In genomic region chr3:21798139-21798538, GRCm38 (mm10) we compare ENCODE assay signal across 10 mouse cellular contexts.
DNase-seq lines count a peak whose midpoint lies in the region; ATAC-seq lines count a peak whose summit lies in the region.
"Had no signal": no experiment of that assay in that cellular context is flagged by ENCODE, and none has a peak within 500 bp of the region (broad histone marks: within the 10 kb centered on the region; RNA-seq: fewer than 3 reads in every experiment).

No protein-coding gene starts in this region.

- no peak overlapping the region for H3K4me2 ChIP-seq in forebrain, embryonic 15.5 days (replicated peaks)

- 5% methylated on average over 1 of the region's 1 CpGs for WGBS in forebrain, embryonic 15.5 days
- WGBS in midbrain, embryonic 10.5 days = 6% methylated on average over 1 of the region's 1 CpGs

- peak; percentile 69; the same call in 1 of the 2 replicates for ATAC-seq in forebrain, embryonic 15.5 days (replicated peaks)
- ATAC-seq in megakaryocyte, adult 5-6 weeks (ENCODE audit: poor library complexity, severe bottlenecking) = no peak

- H3K27ac ChIP-seq in forebrain, embryonic 15.5 days (replicated peaks) = peak overlapping the region; percentile 19; the same call in 1 of the 2 replicates
- H3K27ac ChIP-seq in midbrain, embryonic 10.5 days (replicated peaks) = peak overlapping the region; percentile 72

- H3K4me3 ChIP-seq in forebrain, embryonic 15.5 days = no peak overlapping the region
- no peak overlapping the region for H3K4me3 ChIP-seq in midbrain, embryonic 10.5 days

- peaks cover 7% of the 10 kb centered on the region for H3K4me1 ChIP-seq in forebrain, embryonic 15.5 days
- peaks cover 13% of the 10 kb centered on the region for H3K4me1 ChIP-seq in midbrain, embryonic 10.5 days

- H3K9me3 ChIP-seq in forebrain, embryonic 15.5 days = no peaks in the 10 kb centered on the region
- no peaks in the 10 kb centered on the region for H3K9me3 ChIP-seq in midbrain, embryonic 10.5 days (replicated peaks)

- peak; percentile 27 to 39 for DNase-seq in right cerebral cortex, postnatal 10 days (ENCODE audit: low spot score in 2 of 2)
- DNase-seq in right cerebral cortex, postnatal 36 days (ENCODE audit: low spot score in 2 of 2) = no peak
- peak; percentile 59 for DNase-seq in midbrain, embryonic 10.5 days (ENCODE audit: low spot score)
- DNase-seq in skeletal muscle tissue, adult 2 months (ENCODE audit: low read depth, low spot score) = peak; percentile 16
- no peak for DNase-seq in thymus, postnatal 0 days (ENCODE audit: low spot score)
- DNase-seq in heart, postnatal 14 days = no peak
- DNase-seq: heart, postnatal 4 days; lung, postnatal 10 days had no signal

- intact Hi-C loops in heart, postnatal 14 days (cut with DNase I) = no loop called here

- no peak overlapping the region for H3K9ac ChIP-seq in forebrain, embryonic 15.5 days (replicated peaks)

- H3K27me3 ChIP-seq in forebrain, embryonic 15.5 days = no peaks in the 10 kb centered on the region
- no peaks in the 10 kb centered on the region for H3K27me3 ChIP-seq in midbrain, embryonic 10.5 days (ENCODE audit: low read depth, poor library complexity, severe bottlenecking)

- no peaks in the 10 kb centered on the region for H3K36me3 ChIP-seq in forebrain, embryonic 15.5 days
- H3K36me3 ChIP-seq in midbrain, embryonic 10.5 days = no peaks in the 10 kb centered on the region

Comparison
In these comparisons a context has a peak if more than half of its experiments do, and no peak if none do; other contexts are left out.
1. DNase-seq: peak in right cerebral cortex, postnatal 10 days (2 of 2), midbrain, embryonic 10.5 days (single experiment) and skeletal muscle tissue, adult 2 months (single experiment); none in right cerebral cortex, postnatal 36 days (0 of 2), thymus, postnatal 0 days (single experiment) and heart, postnatal 14 days (0 of 2).